Mouse (Mus musculus) forebrain, embryonic 11.5 days (tissue): Measurements from ENCODE around the gene Ap1m2. TPM values are rescaled to one million over a fixed set of nuclear protein-coding genes. Genes with fewer than 3 reads are reported as not detected.
A peak's percentile ranks its signal among the peaks of the same experiment; 100 is the strongest.
"Not testable (repeated sequence)": the region's sequence is repeated elsewhere in the genome, so short reads cannot be mapped to it uniquely, and the experiment has no call there.

Experiments used
- ATAC-seq: fragments of 200-750 bp; cut with Nextera tagmentation; replicated peaks from 2 replicates; pipeline ENCODE4 v1.8.0; 2017; ENCODE audit warnings: moderate TSS enrichment; ENCODE audit not compliant: low FRiP score
- DNase-seq: peaks from one replicate; pipeline ENCODE4 v3.0.0-alpha.2; 2017; ENCODE audit warnings: low spot score
- H3K27ac ChIP-seq: fragments of 300-500 bp; sonication (generic); 2 replicates; pipeline ENCODE4 v1.5.1; 2014; ENCODE audit warnings: low read depth, low read length
- H3K27me3 ChIP-seq: fragments of 300-500 bp; sonication (generic); 2 replicates; pipeline ENCODE4 v1.6.1; 2014; ENCODE audit warnings: mild to moderate bottlenecking, low read length, mixed read lengths; ENCODE audit not compliant: control insufficient read depth, insufficient read depth
- H3K36me3 ChIP-seq: fragments of 300-500 bp; sonication (generic); 2 replicates; pipeline ENCODE4 v1.6.1; 2014; ENCODE audit warnings: mild to moderate bottlenecking, low read length, moderate library complexity, mixed read lengths; ENCODE audit not compliant: control insufficient read depth, insufficient read depth
- H3K4me1 ChIP-seq: fragments of 300-500 bp; sonication (generic); replicated peaks from 2 replicates; pipeline ENCODE4 v1.6.1; 2014; ENCODE audit warnings: low read length, mixed read lengths; ENCODE audit not compliant: control insufficient read depth, insufficient read depth
- H3K4me2 ChIP-seq: fragments of 300-500 bp; sonication (generic); 2 replicates; pipeline ENCODE4 v1.6.1; 2014; ENCODE audit warnings: low read depth, mild to moderate bottlenecking, low read length, moderate library complexity, mixed read lengths; ENCODE audit not compliant: severe bottlenecking
- H3K4me3 ChIP-seq: fragments of 300-500 bp; sonication (generic); 2 replicates; pipeline ENCODE4 v1.5.1; 2014; ENCODE audit warnings: low read depth, low read length
- H3K9ac ChIP-seq: fragments of 300-500 bp; sonication (generic); 2 replicates; pipeline ENCODE4 v1.6.1; 2014; ENCODE audit warnings: low read length
- H3K9me3 ChIP-seq: fragments of 300-500 bp; sonication (generic); 2 replicates; pipeline ENCODE4 v1.6.1; 2016; ENCODE audit warnings: low read length, mixed read lengths; ENCODE audit not compliant: control insufficient read depth
- WGBS: fragments of 180-500 bp; shearing (Covaris S2); extraction: QIAGEN DNeasy Blood & Tissue Kit; methylation state at CpG from one replicate; pipeline ENCODE4 v1.1.7; 2014; 5-methylcytosine and 5-hydroxymethylcytosine counted together
- polyA plus RNA-seq: library from polyadenylated mRNA; unstranded; fragments of >200 nt; fragmentation: Nextera tagmentation; extraction: Ambion mirVana; gene quantifications from 2 replicates; pipeline ENCODE4 v1.2.1, GENCODE M21; 2014

The Ap1m2 gene
- polyA plus RNA-seq, 1 experiment from 2014 or later = 2.6 TPM

DNA sequence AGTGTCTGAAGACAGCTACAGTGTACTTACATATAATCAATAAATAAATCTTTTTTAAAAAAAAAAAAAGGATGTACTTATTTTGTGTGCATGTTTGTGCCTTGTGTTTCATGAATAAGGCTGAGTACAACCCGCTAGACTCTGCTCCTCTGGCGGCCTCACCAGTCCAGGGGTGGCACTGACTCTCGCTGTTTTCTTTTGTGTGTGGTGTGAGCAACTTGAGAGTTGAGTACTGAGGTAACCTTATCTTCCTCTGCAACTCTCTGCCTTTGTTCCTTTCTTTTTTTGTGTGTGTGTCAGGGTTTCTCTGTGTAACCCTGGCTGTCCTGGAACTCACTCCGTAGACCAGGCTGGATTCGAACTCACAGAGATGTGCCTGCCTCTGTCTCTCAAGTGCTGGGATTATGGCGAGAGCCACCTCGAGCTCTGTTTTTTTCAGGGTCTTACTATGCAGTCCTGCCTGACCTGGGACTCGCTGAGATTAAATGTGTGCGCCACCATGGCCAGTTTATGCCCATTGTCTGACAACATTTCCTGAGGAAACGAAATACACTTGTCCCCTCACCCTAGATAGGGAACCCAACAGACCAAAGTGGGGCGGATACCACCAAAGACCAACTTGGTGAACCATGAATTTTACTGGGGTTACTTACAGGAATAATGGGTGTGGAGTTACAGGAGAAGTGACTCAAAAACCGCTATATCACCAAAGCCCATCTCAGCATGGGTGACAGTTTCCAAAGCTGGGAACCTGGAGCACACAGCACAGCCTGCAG lies 19.4 kb upstream of the Ap1m2 start:
- Histone ChIP-seq H3K9me3 (no peaks in the 10 kb centered on the region), H3K4me1 (no peaks in the 10 kb centered on the region), H3K4me3 (no peak overlapping the region), H3K36me3 (no peaks in the 10 kb centered on the region), H3K27ac (no peak overlapping the region), H3K4me2 (no peak overlapping the region), H3K27me3 (no peaks in the 10 kb centered on the region), H3K9ac (peak overlapping the region; percentile 20; the same call in 1 of the 2 replicates)
- DNase-seq (no peak), ATAC-seq (no peak)
- WGBS = 90% methylated on average over 12 of the region's 12 CpGs

DNA sequence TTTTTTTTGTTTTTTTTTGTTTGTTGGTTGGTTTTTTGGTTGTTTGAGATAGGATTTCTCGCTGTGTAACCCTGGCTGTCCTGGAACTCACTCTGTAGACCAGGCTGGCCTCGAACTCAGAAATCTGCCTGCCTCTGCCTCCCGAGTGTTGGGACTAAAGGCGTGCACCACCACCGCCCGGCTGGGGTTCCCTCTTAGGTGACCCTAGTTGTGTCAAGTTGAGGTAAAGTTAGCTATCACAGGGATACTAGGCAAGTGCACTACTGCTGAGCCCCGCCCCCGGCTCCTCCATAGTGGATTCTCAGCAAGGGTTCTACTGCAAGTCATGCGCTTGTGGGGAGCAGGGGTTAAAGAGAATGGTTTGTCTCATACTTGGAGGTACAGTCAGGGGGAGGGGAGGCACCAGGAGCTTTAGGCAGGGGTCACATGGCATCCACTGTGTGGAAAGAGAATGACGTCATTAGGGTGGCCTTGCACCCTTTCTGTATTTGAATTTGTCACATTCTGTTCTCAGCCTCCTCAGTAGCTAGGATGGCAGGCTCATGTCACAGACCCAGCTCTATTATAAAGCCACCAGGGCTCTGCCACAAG lies 17.7 kb upstream of the Ap1m2 start:
- no peak overlapping the region for H3K27ac ChIP-seq
- no peak overlapping the region for H3K9ac ChIP-seq
- no peaks in the 10 kb centered on the region for H3K27me3 ChIP-seq
- no peak overlapping the region for H3K4me3 ChIP-seq
- no peaks in the 10 kb centered on the region for H3K4me1 ChIP-seq
- no peak overlapping the region for H3K4me2 ChIP-seq
- ATAC-seq = no peak
- DNase-seq = no peak
- 95% methylated on average over 10 of the region's 10 CpGs for WGBS
- H3K36me3 ChIP-seq = no peaks in the 10 kb centered on the region
- no peaks in the 10 kb centered on the region for H3K9me3 ChIP-seq

GRCm38 (mm10) chr9:21329041-21329440 lies 16.9 kb upstream of the Ap1m2 start:
- no peak overlapping the region for H3K4me2 ChIP-seq
- no peak for DNase-seq
- ATAC-seq = no peak
- no peak overlapping the region for H3K27ac ChIP-seq
- H3K4me3 ChIP-seq = no peak overlapping the region
- no peaks in the 10 kb centered on the region for H3K9me3 ChIP-seq
- H3K36me3 ChIP-seq = no peaks in the 10 kb centered on the region
- H3K4me1 ChIP-seq = no peaks in the 10 kb centered on the region
- no peak overlapping the region for H3K9ac ChIP-seq
- no peaks in the 10 kb centered on the region for H3K27me3 ChIP-seq
- 68% methylated on average over 3 of the region's 5 CpGs for WGBS

DNA sequence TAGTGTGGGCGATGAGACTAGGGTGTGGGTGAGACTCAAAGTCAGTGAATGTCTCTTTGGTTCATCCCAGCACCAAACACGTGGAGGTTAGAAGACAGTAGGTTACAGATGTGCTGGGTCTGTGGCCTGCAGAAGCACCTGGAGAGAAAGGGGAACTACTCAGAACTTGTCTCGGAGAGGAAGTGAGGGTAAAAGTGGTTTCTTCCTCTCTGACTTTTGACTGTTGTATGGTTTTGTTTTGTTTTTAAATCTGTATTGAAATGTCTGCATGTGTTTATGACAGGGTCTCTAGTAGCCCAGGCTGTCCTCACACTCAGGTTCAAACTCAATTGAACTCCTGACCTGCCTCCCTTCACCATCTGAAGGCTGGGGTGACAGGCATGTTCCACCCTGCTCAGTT lies 15.9 kb upstream of the Ap1m2 start:
- H3K36me3 ChIP-seq = no peaks in the 10 kb centered on the region
- WGBS = 81% methylated on average over 3 of the region's 3 CpGs
- H3K4me1 ChIP-seq = no peaks in the 10 kb centered on the region
- no peak for ATAC-seq
- H3K4me2 ChIP-seq = no peak overlapping the region
- no peaks in the 10 kb centered on the region for H3K9me3 ChIP-seq
- H3K9ac ChIP-seq = no peak overlapping the region
- no peak overlapping the region for H3K4me3 ChIP-seq
- no peaks in the 10 kb centered on the region for H3K27me3 ChIP-seq
- H3K27ac ChIP-seq = no peak overlapping the region
- no peak for DNase-seq

DNA sequence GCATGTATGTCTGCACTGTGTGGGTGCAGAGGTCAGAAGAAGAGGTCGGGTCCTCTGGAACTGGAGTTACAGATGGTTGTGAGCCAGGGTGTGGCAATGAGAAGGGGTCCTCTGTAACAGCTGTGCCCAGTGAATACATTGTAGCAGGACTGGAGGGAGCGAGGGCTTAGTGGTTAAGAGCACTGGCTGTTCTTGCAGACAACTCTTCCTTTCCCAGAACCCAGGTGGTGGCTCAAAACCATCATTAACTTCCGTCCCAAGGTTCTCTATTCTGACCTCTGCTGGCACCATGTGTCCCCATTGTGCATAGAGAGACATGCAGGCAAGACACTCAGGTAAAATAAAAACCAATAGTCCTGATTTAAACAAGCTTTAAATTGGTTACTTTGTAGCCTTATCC lies 15.4 kb upstream of the Ap1m2 start:
- Histone ChIP-seq H3K27me3 (no peaks in the 10 kb centered on the region), H3K9me3 (no peaks in the 10 kb centered on the region), H3K4me3 (no peak overlapping the region), H3K4me1 (no peaks in the 10 kb centered on the region), H3K27ac (no peak overlapping the region), H3K4me2 (no peak overlapping the region), H3K36me3 (no peaks in the 10 kb centered on the region), H3K9ac (no peak overlapping the region)
- DNase-seq (no peak), ATAC-seq (no peak)
- WGBS = 78% methylated on average over 3 of the region's 3 CpGs

DNA sequence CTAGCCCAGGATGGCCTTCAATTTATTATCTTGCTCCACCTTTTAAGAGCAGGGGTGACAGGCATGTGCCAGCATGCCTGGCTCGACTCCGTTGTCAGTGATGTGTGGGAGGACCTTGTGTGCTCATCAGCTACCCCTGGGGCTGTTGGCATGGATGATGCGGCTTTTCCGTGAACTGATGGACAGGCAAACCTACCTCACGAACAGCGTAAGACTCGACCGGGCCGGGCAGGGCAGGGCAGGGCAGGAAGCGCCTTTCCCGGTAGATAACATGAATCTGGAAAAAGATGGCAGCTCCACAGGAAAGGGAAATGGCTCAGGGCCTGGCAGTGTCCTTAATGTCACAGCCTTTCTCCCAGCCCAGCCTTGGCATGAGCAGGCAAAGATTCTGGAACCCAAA lies 12.1 kb upstream of the Ap1m2 start:
- H3K4me2 ChIP-seq = no peak overlapping the region
- H3K4me3 ChIP-seq = no peak overlapping the region
- ATAC-seq = no peak
- no peak for DNase-seq
- no peak overlapping the region for H3K9ac ChIP-seq
- no peak overlapping the region for H3K27ac ChIP-seq
- H3K4me1 ChIP-seq = peaks cover 7% of the 10 kb centered on the region; the same call in 1 of the 2 replicates
- 95% methylated on average over 11 of the region's 11 CpGs for WGBS
- H3K36me3 ChIP-seq = no peaks in the 10 kb centered on the region
- no peaks in the 10 kb centered on the region for H3K9me3 ChIP-seq
- H3K27me3 ChIP-seq = no peaks in the 10 kb centered on the region

- not testable (repeated sequence) for DNase-seq, H3K27me3 ChIP-seq, H3K4me1 ChIP-seq, H3K27ac ChIP-seq, H3K4me2 ChIP-seq, H3K9ac ChIP-seq, H3K4me3 ChIP-seq, ATAC-seq, H3K9me3 ChIP-seq, H3K36me3 ChIP-seq
- WGBS = 93% methylated on average over 8 of the region's 8 CpGs
Measured at GRCm38 (mm10) chr9:21322917-21323297, 10.8 kb upstream of the Ap1m2 start.

DNA sequence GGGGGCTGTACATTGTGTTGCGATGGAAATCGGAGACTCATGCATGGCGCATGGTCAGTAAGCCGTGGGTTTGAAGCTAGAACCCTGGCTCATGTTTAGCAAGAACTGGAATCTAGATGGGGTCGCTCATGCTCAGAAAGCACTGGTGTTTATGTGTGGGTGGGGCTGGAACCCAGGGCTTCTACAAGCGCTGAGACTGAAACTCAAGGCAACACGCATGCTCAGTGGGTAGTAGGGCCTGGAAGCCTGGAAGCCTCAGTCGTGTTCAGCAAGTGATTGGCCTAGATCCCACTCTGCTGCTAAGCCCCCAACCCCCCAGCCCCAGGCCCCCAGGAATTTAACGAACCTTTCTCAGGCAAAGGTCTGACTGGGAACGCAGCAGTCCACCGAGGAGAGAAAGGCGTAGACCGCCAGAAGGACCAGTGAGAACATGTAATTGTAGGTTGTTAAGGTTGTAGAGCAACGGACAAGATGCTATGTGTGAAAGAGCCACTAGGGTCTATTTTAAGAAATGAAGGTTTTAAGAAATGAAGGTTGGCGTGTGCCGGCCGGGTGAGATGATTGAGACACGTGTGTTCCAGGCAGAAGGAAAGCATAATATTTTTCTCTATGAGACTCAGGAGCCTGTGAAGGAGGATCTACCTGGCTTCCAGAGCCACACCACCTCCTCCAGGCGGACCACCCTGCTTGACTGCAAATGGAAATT lies 10.2 kb upstream of the Ap1m2 start:
- DNase-seq = no peak
- Histone ChIP-seq H3K9ac (no peak overlapping the region), H3K4me1 (peaks cover 7% of the 10 kb centered on the region; the same call in 1 of the 2 replicates), H3K4me3 (no peak overlapping the region), H3K27ac (no peak overlapping the region), H3K27me3 (no peaks in the 10 kb centered on the region), H3K36me3 (no peaks in the 10 kb centered on the region), H3K4me2 (peak overlapping the region; percentile 90; the same call in 1 of the 2 replicates), H3K9me3 (no peaks in the 10 kb centered on the region)
- 88% methylated on average over 19 of the region's 19 CpGs for WGBS
- ATAC-seq = no peak
